Mouse (Mus musculus): ENCODE data around the gene Pappa. TPM values are rescaled to one million over a fixed set of nuclear protein-coding genes. Genes with fewer than 3 reads are reported as not detected.

The Pappa gene
- polyA plus RNA-seq, 1 experiment from 2014 or later: 0.80 TPM

- 86% methylated on average over 1 of the region's 1 CpGs for WGBS
Measured at GRCm38 (mm10) chr4:65187716-65188115, 63.7 kb downstream of the Pappa start.

GRCm38 (mm10) chr4:65188921-65189485 is 65.0 kb downstream of the Pappa start:
- H3K27ac ChIP-seq (replicated peaks): no peak overlapping the region
- 76% methylated on average over 6 of the region's 6 CpGs for WGBS
- no peaks in the 10 kb centered on the region for H3K27me3 ChIP-seq (replicated peaks; ENCODE audit: low read depth, poor library complexity, severe bottlenecking)
- no peak overlapping the region for H3K4me3 ChIP-seq
- H3K36me3 ChIP-seq (replicated peaks): no peaks in the 10 kb centered on the region
- DNase-seq (ENCODE audit: low spot score): no peak
- no peaks in the 10 kb centered on the region for H3K9me3 ChIP-seq
- H3K4me1 ChIP-seq: no peaks in the 10 kb centered on the region

More at GRCm38 (mm10) chr4:65187716-65188115, 63.7 kb downstream of the Pappa start:
- Histone ChIP-seq H3K27ac (replicated peaks) (no peak overlapping the region), H3K27me3 (replicated peaks; ENCODE audit: low read depth, poor library complexity, severe bottlenecking) (no peaks in the 10 kb centered on the region), H3K9me3 (no peaks in the 10 kb centered on the region), H3K4me1 (0 out of 2 replicates have a peak, but pooled peaks cover 4% of the 10 kb centered on the region), H3K4me3 (no peak overlapping the region), H3K36me3 (replicated peaks) (no peaks in the 10 kb centered on the region)
- DNase-seq (ENCODE audit: low spot score): no peak

GRCm38 (mm10) chr4:65192810-65193209 is 68.8 kb downstream of the Pappa start:
- no peaks in the 10 kb centered on the region for H3K4me1 ChIP-seq
- 76% methylated on average over 3 of the region's 3 CpGs for WGBS
- no peaks in the 10 kb centered on the region for H3K36me3 ChIP-seq (replicated peaks)
- DNase-seq (ENCODE audit: low spot score): no peak
- H3K27ac ChIP-seq (replicated peaks): no peak overlapping the region
- no peaks in the 10 kb centered on the region for H3K9me3 ChIP-seq
- no peaks in the 10 kb centered on the region for H3K27me3 ChIP-seq (replicated peaks; ENCODE audit: low read depth, poor library complexity, severe bottlenecking)
- H3K4me3 ChIP-seq: no peak overlapping the region

GRCm38 (mm10) chr4:65195971-65196370 is 72.0 kb downstream of the Pappa start:
- H3K4me1 ChIP-seq: no peaks in the 10 kb centered on the region
- H3K27ac ChIP-seq (replicated peaks): no peak overlapping the region
- no peaks in the 10 kb centered on the region for H3K9me3 ChIP-seq
- no peaks in the 10 kb centered on the region for H3K27me3 ChIP-seq (replicated peaks; ENCODE audit: low read depth, poor library complexity, severe bottlenecking)
- DNase-seq (ENCODE audit: low spot score): no peak
- 92% methylated on average over 1 of the region's 1 CpGs for WGBS
- H3K4me3 ChIP-seq: no peak overlapping the region
- no peaks in the 10 kb centered on the region for H3K36me3 ChIP-seq (replicated peaks)

GRCm38 (mm10) chr4:65203666-65204065 is 79.7 kb downstream of the Pappa start:
- no peak for DNase-seq (ENCODE audit: low spot score)
- 84% methylated on average over 5 of the region's 5 CpGs for WGBS
- Histone ChIP-seq H3K4me1 (no peaks in the 10 kb centered on the region), H3K27me3 (replicated peaks; ENCODE audit: low read depth, poor library complexity, severe bottlenecking) (no peaks in the 10 kb centered on the region), H3K27ac (replicated peaks) (no peak overlapping the region), H3K4me3 (no peak overlapping the region), H3K36me3 (replicated peaks) (no peaks in the 10 kb centered on the region), H3K9me3 (no peaks in the 10 kb centered on the region)

GRCm38 (mm10) chr4:65205446-65205845 is 81.5 kb downstream of the Pappa start:
- WGBS: 92% methylated on average over 2 of the region's 2 CpGs
- H3K4me3 ChIP-seq: no peak overlapping the region
- no peaks in the 10 kb centered on the region for H3K36me3 ChIP-seq (replicated peaks)
- no peaks in the 10 kb centered on the region for H3K9me3 ChIP-seq
- H3K27ac ChIP-seq (replicated peaks): no peak overlapping the region
- H3K27me3 ChIP-seq (replicated peaks; ENCODE audit: low read depth, poor library complexity, severe bottlenecking): 0 out of 2 replicates have a peak, but pooled peaks cover 3% of the 10 kb centered on the region
- no peaks in the 10 kb centered on the region for H3K4me1 ChIP-seq
- DNase-seq (ENCODE audit: low spot score): no peak

GRCm38 (mm10) chr4:65209369-65210015 is 85.5 kb downstream of the Pappa start:
- no peak for DNase-seq (ENCODE audit: low spot score)
- no peaks in the 10 kb centered on the region for H3K4me1 ChIP-seq

GRCm38 (mm10) chr4:65216682-65217081 is 92.7 kb downstream of the Pappa start:
- WGBS: 20% methylated on average over 3 of the region's 3 CpGs
- peaks cover 13% of the 10 kb centered on the region for H3K27me3 ChIP-seq (replicated peaks; ENCODE audit: low read depth, poor library complexity, severe bottlenecking)
- peaks cover 28% of the 10 kb centered on the region for H3K4me1 ChIP-seq
- H3K27ac ChIP-seq (replicated peaks): peak overlapping the region; percentile 12; the same call in 1 of the 2 replicates
- H3K9me3 ChIP-seq: no peaks in the 10 kb centered on the region
- H3K4me3 ChIP-seq: no peak overlapping the region
- H3K36me3 ChIP-seq (replicated peaks): no peaks in the 10 kb centered on the region
- peak; percentile 60 for DNase-seq (ENCODE audit: low spot score)

More at GRCm38 (mm10) chr4:65209369-65210015, 85.5 kb downstream of the Pappa start:
- H3K36me3 ChIP-seq (replicated peaks): no peaks in the 10 kb centered on the region
- whole genome bisulfite sequencing: 83% methylated on average over 3 of the region's 3 CpGs
- H3K27ac ChIP-seq (replicated peaks): no peak overlapping the region
- peaks cover 5% of the 10 kb centered on the region; the same call in 1 of the 2 replicates for H3K27me3 ChIP-seq (replicated peaks; ENCODE audit: low read depth, poor library complexity, severe bottlenecking)
- H3K9me3 ChIP-seq: no peaks in the 10 kb centered on the region
- H3K4me3 ChIP-seq: no peak overlapping the region

GRCm38 (mm10) chr4:65217651-65218364 is 93.8 kb downstream of the Pappa start:
- H3K4me3 ChIP-seq: no peak overlapping the region
- H3K36me3 ChIP-seq (replicated peaks): no peaks in the 10 kb centered on the region
- peaks cover 28% of the 10 kb centered on the region for H3K4me1 ChIP-seq
- no peaks in the 10 kb centered on the region for H3K9me3 ChIP-seq
- H3K27ac ChIP-seq (replicated peaks): peak overlapping the region; percentile 66
- DNase-seq (ENCODE audit: low spot score): peak; percentile 51
- H3K27me3 ChIP-seq (replicated peaks; ENCODE audit: low read depth, poor library complexity, severe bottlenecking): peaks cover 13% of the 10 kb centered on the region
- WGBS: 38% methylated on average over 9 of the region's 9 CpGs

- 89% methylated on average over 4 of the region's 4 CpGs for whole genome bisulfite sequencing
Measured at GRCm38 (mm10) chr4:65223901-65224300, 99.9 kb downstream of the Pappa start.

GRCm38 (mm10) chr4:65238540-65238998 is 114.6 kb downstream of the Pappa start:
- Histone ChIP-seq H3K27ac (replicated peaks) (peak overlapping the region; percentile 67), H3K9me3 (no peaks in the 10 kb centered on the region), H3K4me3 (no peak overlapping the region), H3K27me3 (replicated peaks; ENCODE audit: low read depth, poor library complexity, severe bottlenecking) (peaks cover 35% of the 10 kb centered on the region), H3K36me3 (replicated peaks) (no peaks in the 10 kb centered on the region), H3K4me1 (peaks cover 30% of the 10 kb centered on the region)
- 2% methylated on average over 8 of the region's 8 CpGs for WGBS
- DNase-seq (ENCODE audit: low spot score): peak; percentile 58

More at GRCm38 (mm10) chr4:65223901-65224300, 99.9 kb downstream of the Pappa start:
- Histone ChIP-seq H3K36me3 (replicated peaks) (no peaks in the 10 kb centered on the region), H3K27ac (replicated peaks) (no peak overlapping the region), H3K4me3 (no peak overlapping the region), H3K4me1 (0 out of 2 replicates have a peak, but pooled peaks cover under 1% of the 10 kb centered on the region), H3K9me3 (no peaks in the 10 kb centered on the region), H3K27me3 (replicated peaks; ENCODE audit: low read depth, poor library complexity, severe bottlenecking) (no peaks in the 10 kb centered on the region; the same call in 1 of the 2 replicates)
- no peak for DNase-seq (ENCODE audit: low spot score)

- H3K9me3 ChIP-seq: no peaks in the 10 kb centered on the region
- no peak for DNase-seq (ENCODE audit: low spot score)
- no peak overlapping the region; the same call in 1 of the 2 replicates for H3K27ac ChIP-seq (replicated peaks)
- peaks cover 48% of the 10 kb centered on the region for H3K27me3 ChIP-seq (replicated peaks; ENCODE audit: low read depth, poor library complexity, severe bottlenecking)
- no peak overlapping the region for H3K4me3 ChIP-seq
- 24% methylated on average over 3 of the region's 3 CpGs for WGBS
- H3K36me3 ChIP-seq (replicated peaks): no peaks in the 10 kb centered on the region
- H3K4me1 ChIP-seq: peaks cover 42% of the 10 kb centered on the region
Measured at GRCm38 (mm10) chr4:65242434-65242931, 118.5 kb downstream of the Pappa start.
